Mouse (Mus musculus) layer of hippocampus, postnatal 36 days (tissue): ENCODE results near the gene Emsy. TPM values are rescaled to one million over a fixed set of nuclear protein-coding genes. Genes with fewer than 3 reads are reported as not detected.
A peak's percentile ranks its signal among the peaks of the same experiment; 100 is the strongest.

Source experiments
- DNase-seq, 2 experiments: peaks; one replicate each; pipeline ENCODE4 v3.0.0; 2022
- total RNA-seq, 2 experiments: library from RNA; stranded (reverse); gene quantifications; 2 replicates each; pipeline ENCODE4 v1.2.3; 2021

The Emsy gene
- 10 to 100 TPM; 65.7 to 78.1 TPM for total RNA-seq

- DNase-seq = peak; percentile 96
These were observed at the start of gene Emsy for GRCm38 (mm10) chr7:98656531-98657221. Gene Emsy, minus strand, starts transcription at chr7:98656783.

- DNase-seq = no peak
These were observed 47.7 kb upstream of the Emsy start for GRCm38 (mm10) chr7:98704276-98704675.

DNA sequence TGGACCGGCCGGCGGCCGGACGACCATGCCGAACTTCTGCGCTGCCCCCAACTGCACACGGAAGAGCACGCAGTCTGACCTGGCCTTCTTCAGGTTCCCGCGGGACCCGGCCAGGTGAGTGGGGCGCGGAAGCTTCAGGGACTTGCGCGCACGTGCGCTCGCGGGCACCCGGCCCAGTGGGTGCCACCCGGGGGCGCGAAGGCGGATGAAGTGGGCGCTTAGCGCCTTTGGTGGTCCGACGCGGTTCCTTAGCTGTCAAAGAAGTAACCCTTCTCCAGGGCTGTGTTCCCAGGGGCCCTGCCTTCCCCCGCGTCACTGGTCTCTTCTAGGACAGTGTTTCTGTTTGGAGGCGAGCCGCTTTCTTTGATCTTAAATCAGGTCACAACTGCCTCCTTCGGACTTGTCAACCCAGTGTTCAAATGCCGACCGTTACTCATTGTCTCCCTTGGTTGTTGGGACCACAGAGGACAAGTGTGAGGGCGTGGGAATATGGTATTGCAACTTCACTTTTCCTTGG lies 46.8 kb upstream of the Emsy start:
- no peak for DNase-seq

DNA sequence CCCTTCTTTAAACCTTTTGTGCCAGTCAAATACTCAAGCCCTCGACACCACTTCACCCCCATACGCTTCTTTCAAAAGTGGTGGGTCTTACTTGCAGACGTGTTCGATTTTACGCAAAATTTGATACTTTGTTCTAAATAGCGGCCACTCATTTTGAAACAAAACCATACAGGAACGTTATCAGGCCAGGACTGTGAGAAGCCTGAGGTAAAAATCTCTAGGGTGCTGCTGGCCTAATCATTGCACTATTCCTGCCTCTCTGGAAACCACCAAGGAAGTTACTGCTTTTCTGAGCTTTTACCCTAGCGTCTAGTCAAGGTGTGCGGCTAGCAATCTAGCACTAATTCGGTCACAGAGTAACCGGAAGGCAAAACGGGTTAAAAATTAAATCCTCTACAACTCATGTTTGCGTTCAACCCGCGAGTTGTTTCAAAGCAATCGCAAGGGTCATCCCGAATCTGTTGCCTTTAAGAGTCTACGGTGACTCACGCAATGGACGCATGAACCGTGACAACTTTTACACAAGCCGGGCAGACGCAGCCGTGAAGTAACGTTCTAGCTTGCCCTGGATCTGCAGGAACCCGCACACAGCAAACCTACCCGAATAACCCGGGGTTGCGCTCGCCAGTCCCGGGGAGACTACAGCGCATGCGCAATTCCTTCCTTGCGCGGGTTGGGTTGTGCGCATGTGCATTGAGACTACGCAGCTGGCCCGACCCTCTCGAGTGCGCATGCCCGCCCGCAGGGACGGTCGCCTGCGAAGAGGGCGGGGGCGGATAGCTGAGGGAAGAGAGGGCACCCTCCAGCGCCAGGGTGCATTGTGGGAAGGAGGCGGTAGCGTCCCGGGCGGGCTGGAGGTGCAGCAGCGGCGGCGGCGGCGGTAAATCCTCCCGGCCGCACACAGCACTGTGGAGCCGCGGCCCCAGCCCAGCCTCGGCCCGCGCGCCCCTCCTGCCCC lies 46.0 kb upstream of the Emsy start, which contains the start of gene Thap12:
Thap12 (plus strand) TSS at position 821 of the 958 bp plus-strand sequence.
- DNase-seq = peak; percentile 99 to 100

DNA sequence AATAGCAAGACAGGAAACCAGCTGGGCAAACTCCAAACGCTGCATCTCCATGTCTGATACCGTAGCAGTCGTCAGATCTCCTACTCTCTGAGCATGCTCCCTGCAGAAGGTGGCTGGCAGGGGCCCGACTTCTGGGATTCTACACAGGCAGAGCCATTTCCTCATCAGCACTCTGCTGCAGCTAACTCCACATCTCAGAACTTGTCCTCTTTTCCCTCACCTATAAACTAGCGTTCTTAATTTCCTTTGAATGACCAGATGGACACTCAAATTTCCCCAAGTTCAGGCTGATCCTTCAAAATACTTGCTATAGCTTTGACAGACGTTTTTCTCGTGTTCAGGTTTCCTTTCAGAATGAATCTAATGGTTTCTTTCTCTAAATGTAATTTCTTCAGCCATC lies 45.2 kb upstream of the Emsy start:
- no peak for DNase-seq

DNA sequence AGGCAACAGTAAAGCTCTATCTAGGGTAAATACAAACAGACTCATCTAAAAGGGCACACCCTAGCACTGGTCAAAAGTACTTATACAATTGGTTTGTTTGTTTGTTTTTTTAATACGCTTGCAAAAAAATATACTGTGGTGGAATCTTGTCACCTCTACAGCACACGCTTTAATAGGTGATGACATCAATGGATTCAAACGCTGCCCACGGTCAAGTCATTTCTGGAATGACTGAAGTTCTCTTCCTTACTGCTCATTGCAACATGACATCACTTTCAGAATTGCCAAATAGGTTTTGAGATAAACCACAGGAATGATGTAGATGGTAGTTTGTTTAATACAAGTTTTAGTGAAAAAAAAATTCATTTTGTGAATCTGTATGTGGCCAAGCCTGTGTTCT lies 42.0 kb upstream of the Emsy start:
- DNase-seq = no peak

- no peak for DNase-seq
These were observed 41.5 kb upstream of the Emsy start for GRCm38 (mm10) chr7:98698041-98698440.

GRCm38 (mm10) chr7:98697496-98697895 lies 40.9 kb upstream of the Emsy start:
- no peak for DNase-seq

DNA sequence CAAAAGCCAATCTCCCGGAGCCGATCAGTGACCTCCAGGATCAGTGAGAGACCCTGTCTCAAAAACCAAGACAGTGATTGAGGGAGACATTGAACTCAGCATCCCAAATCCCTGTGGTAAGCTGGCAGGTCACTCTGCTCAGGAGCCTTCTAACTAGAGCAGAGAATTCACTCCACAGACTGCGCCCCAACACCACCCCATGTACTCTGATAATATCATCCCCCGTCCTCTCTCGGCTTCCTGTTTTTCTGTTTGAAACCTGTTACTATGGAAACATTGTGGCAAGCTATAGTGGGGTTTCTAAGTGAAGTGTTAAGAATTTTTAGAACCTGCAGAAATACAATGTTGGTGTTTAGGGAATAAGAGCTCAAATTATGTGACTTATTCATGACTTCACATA lies 37.5 kb upstream of the Emsy start:
- no peak for DNase-seq

DNA sequence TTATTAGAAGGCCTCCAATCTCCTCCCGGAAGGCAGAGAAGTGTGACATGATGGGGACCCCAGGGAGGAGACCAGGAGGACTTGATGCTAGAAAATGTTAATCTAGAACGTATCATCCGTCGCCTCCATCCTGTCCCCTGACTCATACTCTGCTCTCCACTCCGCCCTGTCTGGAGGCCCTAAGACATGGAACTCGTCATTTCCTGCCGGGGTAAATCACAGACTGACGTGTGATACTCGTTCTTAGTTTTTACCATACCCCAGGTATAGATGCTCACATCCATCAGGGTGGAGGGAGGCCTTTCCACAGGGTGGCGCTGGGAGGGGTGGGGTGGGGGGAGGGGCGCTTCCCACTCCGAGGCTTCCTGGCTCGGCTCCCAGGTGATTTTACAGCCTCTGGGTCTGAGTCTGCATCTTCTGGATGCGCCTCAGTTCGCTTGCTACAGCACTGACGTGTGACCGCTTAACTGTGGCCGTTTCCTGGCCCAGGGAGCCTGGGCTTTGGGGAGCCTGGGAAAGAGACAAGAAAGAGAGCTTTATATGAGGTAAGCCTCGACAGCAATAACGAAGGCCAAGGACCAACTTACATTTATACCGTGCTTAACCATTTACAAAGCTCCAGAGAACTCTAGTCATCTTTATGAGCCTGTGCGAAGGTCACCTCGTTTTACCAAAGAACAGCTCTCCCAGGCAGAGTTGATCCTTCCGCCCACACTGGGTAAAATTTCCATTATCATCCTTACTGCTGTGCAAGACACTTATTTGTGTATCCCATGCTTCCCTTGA lies 36.4 kb upstream of the Emsy start:
- no peak for DNase-seq

- no peak for DNase-seq
These were observed 34.2 kb upstream of the Emsy start for GRCm38 (mm10) chr7:98690831-98691230.

DNA sequence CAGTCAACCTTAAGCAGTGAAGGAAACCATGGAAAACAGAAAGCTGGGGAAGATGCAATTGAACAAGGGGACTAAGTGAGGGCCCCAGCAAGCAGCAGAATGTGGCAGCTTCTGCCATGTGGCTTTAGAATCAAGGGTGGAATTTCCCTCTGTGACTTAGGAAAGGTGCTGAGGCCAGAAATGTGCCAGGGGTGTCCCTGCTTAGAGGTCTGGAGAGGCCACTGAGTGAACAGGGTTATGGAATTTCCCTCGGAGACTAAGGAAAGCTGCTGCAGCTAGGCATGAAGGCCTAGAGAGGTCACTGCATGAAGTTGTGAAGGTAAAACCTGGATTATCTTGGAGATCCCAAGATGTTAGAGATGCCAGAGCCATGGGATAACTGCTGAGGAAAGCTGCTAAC lies 33.5 kb upstream of the Emsy start:
- no peak for DNase-seq

DNA sequence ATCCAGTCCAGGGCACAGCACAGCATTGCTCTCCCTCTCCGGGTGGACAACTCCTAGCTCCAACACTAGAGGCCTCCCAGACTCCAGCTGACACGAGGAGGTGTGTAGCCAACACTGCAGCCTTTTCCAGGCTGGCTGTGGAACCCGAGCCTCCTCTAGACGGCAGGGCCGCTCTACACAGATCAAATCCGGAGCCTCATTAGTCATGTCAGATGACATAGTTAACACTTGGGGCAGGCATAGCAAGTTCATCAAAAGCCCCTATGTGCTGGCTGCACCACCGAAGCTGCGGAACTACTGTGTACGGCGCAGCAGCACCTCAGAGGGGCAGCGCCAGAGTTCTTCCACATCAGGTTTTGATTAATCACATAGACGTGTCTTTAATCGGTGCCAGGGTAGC lies 29.3 kb upstream of the Emsy start:
- DNase-seq = no peak

GRCm38 (mm10) chr7:98682821-98683220 lies 26.2 kb upstream of the Emsy start:
- no peak for DNase-seq

DNA sequence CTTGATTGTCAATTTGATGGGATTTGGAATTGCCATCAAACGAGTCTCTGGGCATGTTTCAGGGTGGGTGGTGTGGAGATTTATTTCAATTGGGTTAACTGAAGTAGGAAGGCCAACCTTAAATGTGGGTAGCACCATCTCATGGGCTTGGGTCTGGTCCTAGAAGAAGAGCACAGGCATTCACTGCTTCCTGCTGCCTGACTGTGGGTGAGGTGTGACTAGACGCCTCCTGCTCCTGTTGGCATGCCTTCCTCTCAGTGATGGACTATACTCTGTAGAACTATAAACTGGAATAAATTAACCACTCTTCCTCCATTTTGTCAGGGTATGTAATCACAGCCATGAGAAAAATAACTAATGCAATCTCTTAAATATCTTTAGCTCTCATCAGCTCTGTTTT lies 24.1 kb upstream of the Emsy start:
- no peak for DNase-seq

- no peak for DNase-seq
These were observed 21.9 kb upstream of the Emsy start for GRCm38 (mm10) chr7:98678441-98678840.

DNA sequence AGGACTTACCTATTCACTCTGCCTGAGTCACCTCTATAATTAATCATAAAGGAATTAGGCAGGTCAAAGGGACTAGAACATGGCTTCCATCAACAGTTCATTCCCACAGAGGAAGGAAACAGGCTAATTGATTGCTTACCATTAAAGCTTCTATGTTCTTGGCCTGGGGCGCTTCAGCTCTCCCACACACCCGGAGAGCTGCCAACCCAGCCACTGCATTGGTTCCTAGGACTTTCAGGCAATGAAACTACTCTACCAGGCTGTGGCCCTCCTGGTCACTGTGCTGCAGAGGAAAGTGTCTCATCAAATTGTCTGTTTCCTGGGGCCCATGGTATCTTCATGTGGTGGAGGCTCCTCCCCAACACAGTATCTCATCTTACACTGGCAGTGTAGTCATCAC lies 20.9 kb upstream of the Emsy start:
- DNase-seq = no peak

GRCm38 (mm10) chr7:98674344-98674743 lies 17.8 kb upstream of the Emsy start:
- DNase-seq = no peak

DNA sequence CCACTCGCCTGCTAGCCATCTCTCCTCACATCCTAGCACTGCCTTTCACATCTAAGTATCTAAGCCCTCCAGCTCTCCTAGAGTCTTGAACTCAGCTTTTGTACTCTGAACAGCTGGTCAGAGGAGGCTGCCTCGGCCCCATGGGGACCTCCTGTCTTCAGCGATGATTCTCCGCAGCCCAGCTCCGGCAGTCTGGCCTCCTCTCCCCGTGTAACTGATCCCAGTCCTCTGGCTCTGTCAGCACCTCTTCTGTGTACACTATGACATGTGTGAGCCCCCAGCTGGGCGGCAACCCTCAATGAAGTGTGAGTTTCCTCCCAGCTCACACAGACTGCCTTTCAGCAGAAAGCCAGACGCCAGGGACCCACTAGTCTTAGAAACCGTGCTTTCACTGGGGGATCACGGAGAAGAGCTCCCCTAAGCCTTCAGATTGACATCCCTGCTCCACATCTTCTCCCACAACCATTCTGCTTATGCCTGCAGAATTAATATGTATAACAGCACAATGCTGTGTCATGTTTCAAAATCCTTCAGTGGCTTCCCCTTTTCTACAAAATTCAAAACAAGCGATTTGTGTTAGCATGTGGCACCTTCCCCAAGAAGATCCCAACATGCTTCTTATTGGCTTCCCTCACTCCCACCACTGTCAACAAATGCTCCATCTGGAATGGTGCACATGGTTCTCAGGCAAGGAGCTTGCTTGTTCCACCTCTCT lies 15.8 kb upstream of the Emsy start:
- peak in 1 of 2 experiments; percentile 21 for DNase-seq

GRCm38 (mm10) chr7:98671416-98671815 lies 14.8 kb upstream of the Emsy start:
- no peak for DNase-seq

- DNase-seq = no peak
These were observed 14.2 kb upstream of the Emsy start for GRCm38 (mm10) chr7:98670831-98671230.
